In genomic region chr16:32114968-32115695, GRCm38 (mm10) we compare ENCODE assay signal across 8 mouse cellular contexts. TPM values are rescaled to one million over a fixed set of nuclear protein-coding genes. Genes with fewer than 3 reads are reported as not detected.
A peak's percentile ranks its signal among the peaks of the same experiment; 100 is the strongest.
DNase-seq lines count a peak whose midpoint lies in the region; ATAC-seq lines count a peak whose summit lies in the region.

No protein-coding gene starts in this region.

- no peak for ATAC-seq in hindbrain, embryonic 11.5 days (ENCODE audit: low FRiP score)

- no peaks in the 10 kb centered on the region for H3K27me3 ChIP-seq in hindbrain, embryonic 11.5 days (ENCODE audit: control insufficient read depth, insufficient read depth, low read length)

- H3K4me1 ChIP-seq in hindbrain, embryonic 11.5 days (replicated peaks; ENCODE audit: control insufficient read depth, insufficient read depth, low read length): no peaks in the 10 kb centered on the region

- H3K36me3 ChIP-seq in hindbrain, embryonic 11.5 days (ENCODE audit: control insufficient read depth, insufficient read depth, low read length): no peaks in the 10 kb centered on the region

- H3K4me3 ChIP-seq in hindbrain, embryonic 11.5 days (ENCODE audit: low read depth, low read length): no peak overlapping the region

- H3K9ac ChIP-seq in hindbrain, embryonic 11.5 days (ENCODE audit: low read depth, low read length): no peak overlapping the region

- no peak overlapping the region for H3K27ac ChIP-seq in hindbrain, embryonic 11.5 days (ENCODE audit: low read depth, low read length)

- H3K4me2 ChIP-seq in hindbrain, embryonic 11.5 days (replicated peaks; ENCODE audit: low read depth, low read length): no peak overlapping the region

- H3K9me3 ChIP-seq in hindbrain, embryonic 11.5 days (ENCODE audit: control insufficient read depth, low read length): no peaks in the 10 kb centered on the region

- WGBS in hindbrain, embryonic 11.5 days: 19% methylated on average over 15 of the region's 15 CpGs

- DNase-seq in Muller cell, postnatal 12 days (ENCODE audit: inconsistent ontology term): peak; percentile 65
- DNase-seq in cerebellum, adult 11-12 months: peak; percentile 69
- DNase-seq in forelimb bud, embryonic 11.5 days (ENCODE audit: low read depth, low spot score): peak; percentile 79
- peak; percentile 88 for DNase-seq in hindbrain, embryonic 11.5 days (ENCODE audit: low spot score)
- DNase-seq in layer of hippocampus, postnatal 14 days (ENCODE audit: low spot score in 2 of 2): peak; percentile 83 to 88
- peak; percentile 90 for DNase-seq in lung, postnatal 14 days
- DNase-seq in right cerebral cortex, postnatal 25 days: peak; percentile 68
- peak; percentile 64 for DNase-seq in yolk sac, embryonic 10.5 days (ENCODE audit: low spot score)

RNA-seq across cellular contexts. Expression of gene Cep19, which starts 15.5 kb away (rescaled TPM):
- polyA plus RNA-seq in hindbrain, embryonic 11.5 days (2014; fragmentation: Nextera tagmentation; extraction: Ambion mirVana): 47.5 and 47.7 TPM in 2 replicates
- 10 to 100 TPM; 61.5 to 65.9 TPM for total RNA-seq in layer of hippocampus, postnatal 14 days (2021)

RNA-seq across cellular contexts. Expression of gene Pigx, which starts 15.6 kb away (rescaled TPM):
- 147 and 150 TPM in 2 replicates for polyA plus RNA-seq in hindbrain, embryonic 11.5 days (2014; fragmentation: Nextera tagmentation; extraction: Ambion mirVana)
- 10 to 100 TPM; 29.2 to 29.7 TPM for total RNA-seq in layer of hippocampus, postnatal 14 days (2021)

RNA-seq across cellular contexts. Expression of gene Pak2, which starts 36.0 kb away (rescaled TPM):
- polyA plus RNA-seq in hindbrain, embryonic 11.5 days (2014; fragmentation: Nextera tagmentation; extraction: Ambion mirVana): 46.4 and 48.0 TPM in 2 replicates
- total RNA-seq in layer of hippocampus, postnatal 14 days (2021): 10 to 100 TPM; 33.3 TPM

RNA-seq across cellular contexts. Expression of gene Nrros, which starts 50.3 kb away (rescaled TPM):
- polyA plus RNA-seq in hindbrain, embryonic 11.5 days (2014; fragmentation: Nextera tagmentation; extraction: Ambion mirVana): 8.1 and 8.7 TPM in 2 replicates
- 10 to 100 TPM; 10.6 to 11.7 TPM for total RNA-seq in layer of hippocampus, postnatal 14 days (2021)
